Mouse (Mus musculus) heart, embryonic 16.5 days (tissue): ENCODE measurements around the gene L3mbtl3. TPM values are rescaled to one million over a fixed set of nuclear protein-coding genes. Genes with fewer than 3 reads are reported as not detected.
A peak's percentile ranks its signal among the peaks of the same experiment; 100 is the strongest.

Experiments
- ATAC-seq: fragments of 200-750 bp; cut with Nextera tagmentation; replicated peaks from 2 replicates; pipeline ENCODE4 v1.8.0; 2017; ENCODE audit warnings: moderate number of reproducible peaks; ENCODE audit not compliant: insufficient read depth, low FRiP score; ENCODE audit errors: extremely low read depth
- H3K27ac ChIP-seq: fragments of 300-500 bp; sonication (generic); 2 replicates; pipeline ENCODE4 v1.5.1; 2014; ENCODE audit warnings: mild to moderate bottlenecking, low read length, control low read depth, moderate library complexity
- H3K27me3 ChIP-seq: fragments of 300-500 bp; sonication (generic); 2 replicates; pipeline ENCODE4 v1.6.1; 2014; ENCODE audit warnings: low read length, mixed read lengths; ENCODE audit not compliant: control insufficient read depth, insufficient read depth
- H3K36me3 ChIP-seq: fragments of 300-500 bp; sonication (generic); 2 replicates; pipeline ENCODE4 v1.6.1; 2014; ENCODE audit not compliant: control insufficient read depth, insufficient read depth
- H3K4me1 ChIP-seq: fragments of 300-500 bp; sonication (generic); 2 replicates; pipeline ENCODE4 v1.6.1; 2014; ENCODE audit warnings: low read length, mixed read lengths; ENCODE audit not compliant: control insufficient read depth, insufficient read depth
- H3K4me2 ChIP-seq: fragments of 300-500 bp; sonication (generic); 2 replicates; pipeline ENCODE4 v1.6.1; 2014; ENCODE audit warnings: low read depth, mild to moderate bottlenecking, control low read depth, low read length
- H3K4me3 ChIP-seq: fragments of 300-500 bp; sonication (generic); 2 replicates; pipeline ENCODE4 v1.5.1; 2014; ENCODE audit warnings: mild to moderate bottlenecking, control low read depth, low read length
- H3K9ac ChIP-seq: fragments of 300-500 bp; sonication (generic); 2 replicates; pipeline ENCODE4 v1.6.1; 2014; ENCODE audit warnings: low read length, control low read depth
- H3K9me3 ChIP-seq: fragments of 300-500 bp; sonication (generic); replicated peaks from 2 replicates; pipeline ENCODE4 v1.6.1; 2016; ENCODE audit warnings: low read length; ENCODE audit not compliant: control insufficient read depth
- WGBS: fragments of 180-500 bp; shearing (Covaris S2); extraction: QIAGEN DNeasy Blood & Tissue Kit; methylation state at CpG from one replicate; pipeline ENCODE4 v1.1.7; 2014; 5-methylcytosine and 5-hydroxymethylcytosine counted together
- polyA plus RNA-seq: library from polyadenylated mRNA; unstranded; fragments of >200 nt; fragmentation: Nextera tagmentation; extraction: Ambion mirVana; gene quantifications from 2 replicates; pipeline ENCODE4 v1.2.1, GENCODE M21; 2015

L3mbtl3 gene
- 7.5 TPM in 2 replicates for polyA plus RNA-seq

GRCm38 (mm10) chr10:26375790-26376545, at the start of gene L3mbtl3:
Gene L3mbtl3, minus strand, starts transcription at chr10:26375971.
- peak; percentile 74 for ATAC-seq
- peak within 1 kb of the TSS; percentile 88 for H3K9ac ChIP-seq
- 3% methylated on average over 42 of the region's 42 CpGs for WGBS
- H3K4me2 ChIP-seq = peak within 1 kb of the TSS; percentile 86
- peak within 1 kb of the TSS; percentile 90 for H3K27ac ChIP-seq
- no peaks in the 10 kb centered on the region for H3K27me3 ChIP-seq
- H3K4me3 ChIP-seq = peak within 1 kb of the TSS; percentile 92
- no peaks in the 10 kb centered on the region for H3K36me3 ChIP-seq
- H3K4me1 ChIP-seq = peaks cover 11% of the 10 kb centered on the region
- H3K9me3 ChIP-seq = no peaks in the 10 kb centered on the region

GRCm38 (mm10) chr10:26421168-26421567, 45.4 kb upstream of the L3mbtl3 start:
- no peak for ATAC-seq
- Histone ChIP-seq H3K27me3 (no peaks in the 10 kb centered on the region), H3K27ac (no peak overlapping the region), H3K36me3 (no peaks in the 10 kb centered on the region), H3K4me3 (no peak overlapping the region), H3K4me2 (no peak overlapping the region), H3K9me3 (no peaks in the 10 kb centered on the region), H3K4me1 (no peaks in the 10 kb centered on the region), H3K9ac (no peak overlapping the region)
- 61% methylated on average over 2 of the region's 2 CpGs for WGBS

- no peak for ATAC-seq
- H3K4me1 ChIP-seq = no peaks in the 10 kb centered on the region
- H3K9ac ChIP-seq = no peak overlapping the region
- H3K4me3 ChIP-seq = no peak overlapping the region
- no peak overlapping the region for H3K27ac ChIP-seq
- H3K4me2 ChIP-seq = no peak overlapping the region
- no peaks in the 10 kb centered on the region for H3K9me3 ChIP-seq
- no peaks in the 10 kb centered on the region for H3K36me3 ChIP-seq
- no peaks in the 10 kb centered on the region for H3K27me3 ChIP-seq
Observed at GRCm38 (mm10) chr10:26388656-26389055, 12.9 kb upstream of the L3mbtl3 start.

GRCm38 (mm10) chr10:26377332-26377602, 1.5 kb upstream of the L3mbtl3 start:
- Histone ChIP-seq H3K9me3 (no peaks in the 10 kb centered on the region), H3K27me3 (no peaks in the 10 kb centered on the region), H3K27ac (no peak overlapping the region), H3K36me3 (no peaks in the 10 kb centered on the region), H3K4me1 (peaks cover 8% of the 10 kb centered on the region), H3K9ac (no peak overlapping the region), H3K4me3 (no peak overlapping the region), H3K4me2 (no peak overlapping the region)
- WGBS = 82% methylated on average over 6 of the region's 6 CpGs
- no peak for ATAC-seq

- Histone ChIP-seq H3K4me3 (peak overlapping the region; percentile 92), H3K4me1 (peaks cover 9% of the 10 kb centered on the region), H3K9me3 (no peaks in the 10 kb centered on the region), H3K9ac (peak overlapping the region; percentile 88), H3K27me3 (no peaks in the 10 kb centered on the region), H3K27ac (peak overlapping the region; percentile 90), H3K36me3 (no peaks in the 10 kb centered on the region), H3K4me2 (peak overlapping the region; percentile 86)
- 51% methylated on average over 10 of the region's 10 CpGs for WGBS
- no peak for ATAC-seq
Observed at GRCm38 (mm10) chr10:26376546-26377331, 968 bp upstream of the L3mbtl3 start.

GRCm38 (mm10) chr10:26375351-26375751, 420 bp downstream of the L3mbtl3 start:
- peak overlapping the region; percentile 92 for H3K4me3 ChIP-seq
- WGBS = 3% methylated on average over 14 of the region's 30 CpGs
- peak overlapping the region; percentile 88 for H3K9ac ChIP-seq
- H3K4me1 ChIP-seq = peaks cover 11% of the 10 kb centered on the region
- 0 out of 2 replicates have a peak, but pooled peaks have one; percentile 30 for ATAC-seq
- H3K27me3 ChIP-seq = no peaks in the 10 kb centered on the region
- H3K9me3 ChIP-seq = no peaks in the 10 kb centered on the region
- H3K4me2 ChIP-seq = peak overlapping the region; percentile 86
- H3K27ac ChIP-seq = peak overlapping the region; percentile 90
- H3K36me3 ChIP-seq = no peaks in the 10 kb centered on the region

GRCm38 (mm10) chr10:26374436-26375311, 1.1 kb downstream of the L3mbtl3 start:
- H3K27ac ChIP-seq = peak overlapping the region; percentile 90
- no peaks in the 10 kb centered on the region for H3K9me3 ChIP-seq
- peak overlapping the region; percentile 88 for H3K9ac ChIP-seq
- no peaks in the 10 kb centered on the region for H3K27me3 ChIP-seq
- WGBS = under 1% methylated on average over 64 of the region's 101 CpGs
- peak overlapping the region; percentile 92 for H3K4me3 ChIP-seq
- peak overlapping the region; percentile 86 for H3K4me2 ChIP-seq
- H3K4me1 ChIP-seq = peaks cover 11% of the 10 kb centered on the region
- H3K36me3 ChIP-seq = no peaks in the 10 kb centered on the region
- ATAC-seq = peak; percentile 37; the same call in 1 of the 2 replicates

GRCm38 (mm10) chr10:26373951-26374435, 1.8 kb downstream of the L3mbtl3 start:
- H3K9me3 ChIP-seq = no peaks in the 10 kb centered on the region
- ATAC-seq = peak; percentile 59
- WGBS = 1% methylated on average over 71 of the region's 71 CpGs

More at GRCm38 (mm10) chr10:26373951-26374435, 1.8 kb downstream of the L3mbtl3 start:
- Histone ChIP-seq H3K27me3 (no peaks in the 10 kb centered on the region), H3K4me3 (peak overlapping the region; percentile 92), H3K27ac (peak overlapping the region; percentile 90), H3K36me3 (no peaks in the 10 kb centered on the region), H3K9ac (peak overlapping the region; percentile 88), H3K4me2 (peak overlapping the region; percentile 86), H3K4me1 (peaks cover 11% of the 10 kb centered on the region)
